Mouse (Mus musculus): ENCODE results near the gene A730015C16Rik. TPM values are rescaled to one million over a fixed set of nuclear protein-coding genes. Genes with fewer than 3 reads are reported as not detected.

A730015C16Rik gene
- polyA plus RNA-seq, 1 experiment from 2014 or later: 0.51 TPM

- Histone ChIP-seq H3K4me2 (no peak overlapping the region), H3K27me3 (replicated peaks; ENCODE audit: control insufficient read depth, insufficient read depth, low read length) (no peaks in the 10 kb centered on the region), H3K36me3 (ENCODE audit: control insufficient read depth, insufficient read depth, low read length) (no peaks in the 10 kb centered on the region), H3K4me3 (ENCODE audit: low read depth, low read length) (no peak overlapping the region), H3K9me3 (ENCODE audit: control insufficient read depth, low read length) (no peaks in the 10 kb centered on the region), H3K27ac (ENCODE audit: low read depth, low read length) (no peak overlapping the region), H3K4me1 (replicated peaks; ENCODE audit: control insufficient read depth, insufficient read depth, low read length) (no peaks in the 10 kb centered on the region), H3K9ac (ENCODE audit: low read depth, low read length) (no peak overlapping the region)
- no peak for ATAC-seq (replicated peaks; ENCODE audit: low FRiP score)
- WGBS: 59% methylated on average over 4 of the region's 4 CpGs
- DNase-seq (ENCODE audit: low spot score): no peak
Observed at GRCm38 (mm10) chr4:108811142-108811541, 37.3 kb downstream of the A730015C16Rik start.

- Histone ChIP-seq H3K4me1 (replicated peaks; ENCODE audit: control insufficient read depth, insufficient read depth, low read length) (no peaks in the 10 kb centered on the region), H3K27ac (ENCODE audit: low read depth, low read length) (no peak overlapping the region), H3K4me2 (no peak overlapping the region), H3K9me3 (ENCODE audit: control insufficient read depth, low read length) (no peaks in the 10 kb centered on the region), H3K27me3 (replicated peaks; ENCODE audit: control insufficient read depth, insufficient read depth, low read length) (no peaks in the 10 kb centered on the region), H3K9ac (ENCODE audit: low read depth, low read length) (no peak overlapping the region), H3K4me3 (ENCODE audit: low read depth, low read length) (no peak overlapping the region), H3K36me3 (ENCODE audit: control insufficient read depth, insufficient read depth, low read length) (no peaks in the 10 kb centered on the region)
- ATAC-seq (replicated peaks; ENCODE audit: low FRiP score) (no peak), DNase-seq (ENCODE audit: low spot score) (no peak)
- WGBS: 78% methylated on average over 2 of the region's 2 CpGs
Observed at GRCm38 (mm10) chr4:108803535-108803934, 44.9 kb downstream of the A730015C16Rik start.

DNA sequence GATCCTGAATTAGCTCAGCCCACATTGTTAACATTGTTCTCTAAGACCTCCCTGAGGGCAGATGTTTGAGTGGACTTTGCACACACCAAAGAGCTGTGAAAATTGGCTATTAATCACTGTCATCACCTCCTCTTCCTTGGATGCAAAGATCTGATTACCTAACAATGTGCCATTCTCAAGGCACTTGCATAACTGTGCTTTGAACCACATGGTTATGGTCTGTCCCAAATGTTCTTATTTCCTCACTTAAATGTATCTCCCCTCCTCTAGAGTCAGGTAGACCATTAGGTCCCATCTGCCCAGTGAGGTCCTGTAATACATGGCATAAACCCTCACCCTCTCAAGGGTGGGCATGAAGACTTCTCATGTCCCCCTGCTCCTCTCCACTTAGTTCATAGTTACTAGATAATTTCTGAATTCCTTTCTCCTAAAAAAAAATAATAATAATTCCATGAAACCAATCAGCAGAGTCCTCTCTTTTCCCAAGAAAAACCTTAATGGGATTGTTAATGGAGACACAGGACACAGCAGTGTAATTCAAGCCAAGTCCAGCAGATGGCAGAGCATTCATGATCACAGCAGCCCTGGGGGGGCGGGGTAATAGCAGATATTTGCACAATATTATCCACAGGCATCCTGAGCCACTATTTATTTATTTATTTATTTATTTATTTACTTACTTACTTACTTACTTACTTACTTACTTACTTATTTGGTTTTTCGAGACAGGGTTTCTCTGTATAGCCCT is 50.2 kb downstream of the A730015C16Rik start:
- no peak for DNase-seq (ENCODE audit: low spot score)
- no peak overlapping the region for H3K4me2 ChIP-seq
- 37% methylated on average over 2 of the region's 2 CpGs for WGBS
- H3K27me3 ChIP-seq (replicated peaks; ENCODE audit: control insufficient read depth, insufficient read depth, low read length): no peaks in the 10 kb centered on the region
- no peak overlapping the region for H3K27ac ChIP-seq (ENCODE audit: low read depth, low read length)
- no peak overlapping the region for H3K9ac ChIP-seq (ENCODE audit: low read depth, low read length)
- no peak overlapping the region for H3K4me3 ChIP-seq (ENCODE audit: low read depth, low read length)
- H3K4me1 ChIP-seq (replicated peaks; ENCODE audit: control insufficient read depth, insufficient read depth, low read length): no peaks in the 10 kb centered on the region
- H3K9me3 ChIP-seq (ENCODE audit: control insufficient read depth, low read length): no peaks in the 10 kb centered on the region
- H3K36me3 ChIP-seq (ENCODE audit: control insufficient read depth, insufficient read depth, low read length): no peaks in the 10 kb centered on the region
- no peak; the same call in 1 of the 2 replicates for ATAC-seq (replicated peaks; ENCODE audit: low FRiP score)

Other genes starting within 250 kb of the A730015C16Rik start
- 24.7 and 27.8 TPM in 2 replicates for gene Cc2d1b, start 228.7 kb downstream of the A730015C16Rik start, polyA plus RNA-seq (2014; fragmentation: Nextera tagmentation; extraction: Ambion mirVana)
- 0.35 and 0.47 TPM in 2 replicates for gene 3110021N24Rik, start 129.0 kb downstream of the A730015C16Rik start, polyA plus RNA-seq (2014; fragmentation: Nextera tagmentation; extraction: Ambion mirVana)
- gene Zfyve9, start 67.8 kb downstream of the A730015C16Rik start, polyA plus RNA-seq (2014; fragmentation: Nextera tagmentation; extraction: Ambion mirVana): 1.2 and 1.9 TPM in 2 replicates
- gene Btf3l4, start 15.0 kb downstream of the A730015C16Rik start, polyA plus RNA-seq (2014; fragmentation: Nextera tagmentation; extraction: Ambion mirVana): 121 and 125 TPM in 2 replicates
- 61.9 and 63.8 TPM in 2 replicates for gene Txndc12, start 14.0 kb downstream of the A730015C16Rik start, polyA plus RNA-seq (2014; fragmentation: Nextera tagmentation; extraction: Ambion mirVana)
- gene Kti12, start 834 bp downstream of the A730015C16Rik start, polyA plus RNA-seq (2014; fragmentation: Nextera tagmentation; extraction: Ambion mirVana): 94.2 and 101 TPM in 2 replicates
- gene Rab3b, start 30.4 kb upstream of the A730015C16Rik start, polyA plus RNA-seq (2014; fragmentation: Nextera tagmentation; extraction: Ambion mirVana): 7.3 and 9.7 TPM in 2 replicates
- 41.3 and 45.0 TPM in 2 replicates for gene Nrd1, start 152.0 kb upstream of the A730015C16Rik start, polyA plus RNA-seq (2014; fragmentation: Nextera tagmentation; extraction: Ambion mirVana)

Data from liver, embryonic 11.5 days (tissue).